Mouse (Mus musculus): ENCODE results near the gene Shisa6. TPM values are rescaled to one million over a fixed set of nuclear protein-coding genes. Genes with fewer than 3 reads are reported as not detected.

Shisa6 gene
- polyA plus RNA-seq (2012) = not detected in 2 replicates

DNA sequence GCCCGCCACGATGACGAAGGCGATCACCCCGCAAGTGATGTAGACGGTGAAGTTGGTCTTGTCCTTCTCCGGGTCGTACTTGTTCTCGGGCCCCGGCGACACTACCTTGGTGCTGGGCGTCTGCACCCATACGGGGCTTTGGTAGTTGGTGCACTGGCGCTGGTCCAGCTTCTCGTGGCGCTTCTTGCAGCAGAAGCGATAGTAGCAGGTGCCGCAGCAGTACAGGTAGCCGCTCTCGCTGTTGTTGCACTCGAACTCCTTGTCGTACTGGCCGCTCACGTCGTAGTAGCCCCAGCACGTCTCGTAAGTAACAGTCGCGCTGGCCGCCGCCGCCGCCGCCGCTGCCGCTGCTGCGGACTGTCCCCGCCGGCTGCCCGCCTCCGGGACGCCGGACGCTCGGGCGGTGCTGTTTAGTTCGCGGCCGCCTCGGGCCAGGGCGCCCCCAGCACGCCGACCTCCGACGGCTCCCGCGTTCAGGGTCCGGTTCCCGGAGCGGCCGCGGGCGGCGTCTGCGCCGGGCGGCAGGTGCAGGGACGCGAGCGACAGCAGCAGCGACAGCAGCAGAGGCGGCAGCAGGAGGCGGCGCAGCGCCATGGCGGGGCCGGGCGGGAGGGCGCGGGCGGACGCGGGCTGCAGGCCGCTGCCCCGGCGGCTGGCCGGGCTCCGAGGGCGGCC, at the start of gene Shisa6:
TSS of gene Shisa6 (minus strand) at position 594 of the 675 bp plus-strand sequence.

DNA sequence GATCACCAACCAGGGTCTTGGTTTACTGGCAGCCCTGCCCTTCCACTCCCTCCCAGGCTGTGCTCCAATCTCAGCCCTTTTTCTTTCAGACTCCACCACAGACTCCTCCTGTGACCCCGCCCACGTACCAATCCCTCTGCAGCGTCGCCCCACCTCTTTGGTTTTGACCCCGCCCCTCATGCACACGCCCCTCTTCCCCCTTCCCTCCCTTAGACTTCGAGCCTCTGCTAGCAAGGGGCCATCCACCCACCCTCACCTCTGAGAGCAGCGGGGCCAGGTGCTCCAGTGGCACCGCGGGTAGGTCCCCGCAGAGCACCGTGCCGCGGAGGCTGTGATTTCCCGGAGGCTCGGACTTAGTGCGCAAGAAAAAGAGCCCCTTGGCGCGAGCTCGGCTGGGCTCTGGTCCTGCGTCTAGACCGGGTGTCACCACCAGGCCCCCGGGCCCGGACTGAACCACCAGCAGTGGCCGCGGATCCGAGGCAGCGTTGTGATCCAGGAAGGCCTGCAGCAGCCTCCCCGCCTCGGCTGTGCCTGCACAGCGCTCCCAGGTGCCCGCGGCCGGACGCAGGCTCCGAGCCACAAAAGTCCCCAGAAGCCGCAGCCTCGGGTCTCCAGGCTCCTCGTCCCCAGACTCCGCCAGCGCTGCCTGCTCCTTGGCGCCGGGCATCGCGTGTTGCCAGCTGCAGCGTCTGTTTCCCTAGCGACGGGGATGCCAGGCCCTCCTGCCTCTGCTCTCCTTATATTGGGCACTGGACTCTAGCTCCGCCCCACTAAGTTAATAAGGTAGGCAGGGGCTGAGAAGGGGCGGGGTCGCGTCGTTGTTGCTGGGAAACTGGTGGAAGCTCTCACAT, 357.7 kb downstream of the Shisa6 start, which contains the start of gene Dnah9:
TSS of gene Dnah9 (minus strand) at position 751 of the 851 bp plus-strand sequence.

